Mouse (Mus musculus) adrenal gland (tissue): ENCODE measurements around the gene Ppargc1a.

Source experiments
- intact Hi-C: fragments of 180-260 bp; cut with DNase I; formaldehyde crosslinking; loops from one replicate; pipeline ENCODE4 v1.15.1; 2025

Ppargc1a gene

DNA sequence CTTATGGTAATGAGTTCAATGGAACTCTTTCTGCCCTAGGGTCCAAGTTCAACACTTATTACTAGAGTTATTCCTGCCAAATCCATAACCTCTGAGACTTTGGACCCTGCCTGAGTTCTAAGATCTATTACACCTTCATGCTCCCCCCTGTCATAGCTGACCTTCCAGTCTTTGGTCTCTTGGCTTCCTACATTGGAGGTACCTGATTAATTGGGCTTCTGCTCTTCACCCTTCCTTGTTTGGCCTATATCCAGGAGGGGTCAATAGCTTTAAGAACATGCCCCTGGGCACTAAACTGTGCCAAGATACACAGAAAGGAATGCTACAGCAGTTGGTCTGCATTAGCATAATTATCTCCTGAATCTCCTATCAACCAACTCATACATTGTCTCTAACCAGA lies 141.1 kb downstream of the Ppargc1a start:
- intact Hi-C loops, result no loop called here

DNA sequence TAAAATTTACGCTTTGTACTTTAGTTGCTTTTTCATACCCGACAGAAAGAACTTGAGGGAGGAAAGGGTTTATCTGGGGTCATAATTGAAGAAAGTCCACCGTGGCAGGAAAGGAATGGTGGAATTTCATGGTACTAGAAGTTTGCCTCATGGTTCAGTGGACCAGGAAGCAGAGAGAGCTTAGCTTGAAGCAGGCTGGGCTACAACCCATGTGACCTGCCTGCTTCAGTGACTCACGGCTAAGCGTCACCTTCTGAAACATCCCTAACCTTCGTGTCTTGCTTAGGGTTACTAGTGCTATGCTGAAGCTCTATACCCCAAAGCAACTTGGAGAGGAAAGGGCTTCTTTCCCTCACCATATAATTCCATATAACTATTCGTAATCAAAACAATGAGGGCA lies 151.1 kb downstream of the Ppargc1a start:
- intact Hi-C loops, result no loop called here

DNA sequence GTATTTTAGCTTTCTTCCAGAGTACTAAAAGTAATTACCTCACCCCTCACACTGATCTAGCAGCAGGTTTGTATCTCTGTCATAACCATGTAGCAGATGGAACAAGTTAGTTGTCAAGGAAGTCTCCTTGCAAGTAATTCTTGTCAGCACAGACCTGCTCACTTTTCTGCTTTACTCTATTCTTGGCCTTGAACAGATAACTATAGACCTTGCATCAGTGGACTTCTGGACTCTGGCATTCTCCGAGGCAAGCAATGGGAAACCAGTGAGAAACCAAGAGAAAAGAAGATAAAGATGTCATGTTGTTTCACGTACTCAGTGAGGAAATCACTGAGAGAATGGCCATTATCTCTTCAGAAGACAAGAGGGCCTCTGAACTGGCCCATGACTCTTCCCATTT lies 152.1 kb downstream of the Ppargc1a start:
- intact Hi-C loops, result no loop called here

DNA sequence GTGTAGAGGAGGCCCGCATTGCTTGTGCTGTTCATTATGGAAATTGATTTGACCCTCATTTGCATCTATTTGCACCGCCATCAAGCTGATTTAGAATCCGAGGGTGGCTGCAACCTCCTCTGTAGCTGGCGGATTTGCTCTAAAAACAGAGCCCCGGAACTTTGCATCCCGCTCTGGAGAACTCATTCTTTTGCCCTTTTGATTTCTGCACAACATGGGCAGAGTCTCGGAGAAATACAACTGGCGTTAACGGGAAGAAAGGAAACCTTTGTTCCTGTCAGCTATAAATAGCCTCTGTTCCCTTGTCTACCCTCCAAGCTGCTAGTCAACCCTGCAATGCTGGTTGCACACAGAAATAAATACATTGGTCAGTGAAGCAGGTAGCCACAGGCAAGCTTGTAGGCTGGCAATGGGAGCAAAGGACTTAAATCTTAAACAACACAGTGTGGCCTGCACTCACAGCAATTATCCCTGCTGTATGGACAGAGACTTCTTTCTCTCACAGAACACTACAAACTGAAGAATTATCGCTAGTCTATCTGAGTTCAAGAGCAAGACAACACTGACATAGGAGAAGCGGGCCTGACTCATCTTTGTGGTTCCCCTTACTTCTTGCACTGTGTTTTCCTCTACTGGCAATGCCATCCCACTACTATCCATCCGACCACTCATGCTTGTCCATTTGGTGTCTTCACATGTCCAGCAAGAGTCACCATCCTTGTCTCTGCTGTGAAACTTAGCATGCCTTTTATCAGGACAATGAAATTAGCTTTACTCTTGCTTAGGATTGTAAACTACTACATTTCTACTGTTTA lies 155.0 kb downstream of the Ppargc1a start:
- intact Hi-C loops, result no loop called here

DNA sequence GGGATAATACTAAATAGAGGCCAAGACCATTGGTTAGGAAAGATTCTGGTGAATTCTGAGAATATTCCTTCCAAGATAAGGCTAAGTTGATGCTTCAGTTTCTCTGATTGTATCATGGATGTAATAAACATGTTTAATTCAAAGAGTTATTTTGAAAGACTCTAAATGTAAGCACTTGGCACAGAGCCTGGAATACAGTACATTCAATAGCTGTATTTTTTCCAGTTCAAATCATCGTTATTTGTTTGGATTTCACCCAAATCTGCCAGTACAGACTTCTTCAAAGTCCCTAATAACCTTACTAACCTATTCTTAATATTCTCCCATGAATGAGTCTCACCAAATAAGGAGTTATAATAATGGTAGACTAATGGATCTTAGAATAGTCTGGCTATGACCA lies 157.5 kb downstream of the Ppargc1a start:
- intact Hi-C loops, result no loop called here

DNA sequence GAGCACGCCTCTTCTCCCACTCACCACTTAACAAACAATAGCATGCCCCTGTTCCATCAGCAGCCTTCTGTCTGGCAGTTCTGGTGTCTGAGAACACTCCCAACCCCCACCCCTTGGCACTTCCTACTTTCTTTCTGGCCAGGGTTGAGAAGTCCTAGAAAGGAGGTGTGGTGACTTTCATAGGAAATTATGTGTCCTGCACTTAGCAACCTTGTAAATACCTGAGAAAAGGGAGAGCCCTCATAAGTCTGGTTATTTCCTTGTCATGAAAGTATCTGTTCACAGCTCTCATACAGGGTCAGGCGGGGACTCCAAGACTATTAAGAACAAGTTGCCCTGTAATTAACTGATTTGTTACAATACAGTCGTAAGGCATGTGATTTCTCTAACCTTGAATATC lies 161.1 kb downstream of the Ppargc1a start:
- intact Hi-C loops, result no loop called here
